Mouse (Mus musculus) hindbrain, postnatal 0 days (tissue): ENCODE results near the gene Mymk. TPM values are rescaled to one million over a fixed set of nuclear protein-coding genes. Genes with fewer than 3 reads are reported as not detected.

ENCODE experiments used
- ATAC-seq: fragments of 200-750 bp; cut with Nextera tagmentation; 2 replicates; pipeline ENCODE4 v1.8.0; 2017; ENCODE audit warnings: mild to moderate bottlenecking, moderate TSS enrichment, moderate library complexity
- DNase-seq: peaks from one replicate; pipeline ENCODE4 v3.0.0-alpha.2; 2015; ENCODE audit warnings: low spot score
- H3K27ac ChIP-seq: fragments of 300-500 bp; sonication (generic); 2 replicates; pipeline ENCODE4 v1.5.1; 2014; ENCODE audit warnings: mild to moderate bottlenecking
- H3K27me3 ChIP-seq: fragments of 300-500 bp; sonication (generic); 2 replicates; pipeline ENCODE4 v1.6.1; 2014; ENCODE audit warnings: low read length, mixed read lengths; ENCODE audit not compliant: insufficient read depth
- H3K36me3 ChIP-seq: fragments of 300-500 bp; sonication (generic); 2 replicates; pipeline ENCODE4 v1.6.1; 2014; ENCODE audit warnings: low read length, mixed read lengths; ENCODE audit not compliant: insufficient read depth
- H3K4me1 ChIP-seq: fragments of 300-500 bp; sonication (generic); 2 replicates; pipeline ENCODE4 v1.6.1; 2014; ENCODE audit warnings: antibody characterized with exemption, low read length, mixed read lengths; ENCODE audit not compliant: insufficient read depth
- H3K4me2 ChIP-seq: fragments of 300-500 bp; sonication (generic); 2 replicates; pipeline ENCODE4 v1.6.1; 2014; ENCODE audit warnings: low read depth, mild to moderate bottlenecking, low read length, moderate library complexity, mixed read lengths
- H3K4me3 ChIP-seq: fragments of 300-500 bp; sonication (generic); 2 replicates; pipeline ENCODE4 v1.5.1; 2014; ENCODE audit warnings: low read length
- H3K9ac ChIP-seq: fragments of 300-500 bp; sonication (generic); replicated peaks from 2 replicates; pipeline ENCODE4 v1.6.1; 2014; ENCODE audit warnings: mild to moderate bottlenecking, low read length, moderate library complexity, mixed read lengths
- H3K9me3 ChIP-seq: fragments of 300-500 bp; sonication (generic); 2 replicates; pipeline ENCODE4 v1.6.1; 2016; ENCODE audit warnings: low read length, mixed read lengths
- CTCF ChIP-seq: IDR thresholded peaks from 2 replicates; pipeline ENCODE4 v1.5.1; 2016; ENCODE audit warnings: antibody characterized with exemption, control low read depth, low read depth
- WGBS: fragments of 180-500 bp; shearing (Covaris S2); extraction: QIAGEN DNeasy Blood & Tissue Kit; methylation state at CpG from one replicate; pipeline ENCODE4 v1.1.7; 2014; 5-methylcytosine and 5-hydroxymethylcytosine counted together
- polyA plus RNA-seq: library from polyadenylated mRNA; unstranded; fragments of >200 nt; fragmentation: Nextera tagmentation; extraction: Ambion mirVana; gene quantifications from 2 replicates; pipeline ENCODE4 v1.2.1, GENCODE M21; 2015
- total RNA-seq: library from RNA; depleted of rRNA; stranded (reverse); fragments of >200 nt; gene quantifications from 2 replicates; pipeline ENCODE4 v1.2.3, GENCODE M21; 2014; rRNA removed

The Mymk gene
- total RNA-seq: not detected in 2 replicates
- 0.19 and 0.30 TPM in 2 replicates for polyA plus RNA-seq

DNA sequence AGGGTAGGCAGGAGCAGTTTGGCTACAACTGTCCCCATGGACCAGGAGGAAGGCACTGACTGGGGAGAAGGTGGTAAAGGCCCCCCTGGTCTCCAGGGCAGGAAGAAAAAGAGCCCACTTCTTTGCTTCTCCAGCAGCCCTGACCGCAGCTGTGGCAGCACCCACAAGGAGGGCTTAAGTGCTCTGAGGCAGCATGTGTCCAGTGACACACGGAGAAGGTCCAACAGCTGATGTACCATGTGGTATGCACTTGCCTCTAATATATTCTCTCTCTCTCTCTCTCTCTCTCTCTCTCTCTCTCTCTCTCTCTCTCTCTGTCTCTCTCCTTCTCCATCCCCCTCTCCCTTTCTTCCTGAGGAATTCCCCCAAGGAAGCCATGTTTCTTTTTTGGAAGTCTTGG is at the start of gene Mymk:
Gene Mymk (minus strand): TSS at position 202 of the 400 bp plus-strand sequence.
- peaks cover 28% of the 10 kb centered on the region; the same call in 1 of the 2 replicates for H3K4me1 ChIP-seq

DNA sequence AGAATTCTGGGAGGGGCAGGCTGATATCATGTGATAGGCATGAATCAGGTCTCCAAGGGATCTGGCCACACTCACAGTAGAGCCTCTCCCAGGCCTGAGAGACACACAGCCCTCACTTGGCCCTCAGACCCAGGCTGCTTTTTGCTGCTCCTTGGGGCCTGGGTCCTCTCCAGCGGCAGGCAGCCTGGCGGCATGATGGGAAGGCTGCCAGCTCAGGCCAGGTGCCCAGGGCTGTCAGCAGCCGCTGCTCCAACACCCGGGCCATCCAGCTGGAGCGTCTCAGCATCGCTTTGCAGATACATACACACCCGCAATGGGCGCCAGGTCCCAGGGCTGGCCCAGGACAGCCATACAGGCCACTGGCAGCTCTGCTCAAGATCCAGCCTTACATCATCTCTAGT is 48.3 kb upstream of the Mymk start:
- Histone ChIP-seq H3K27me3 (no peaks in the 10 kb centered on the region), H3K9ac (no peak overlapping the region), H3K36me3 (no peaks in the 10 kb centered on the region), H3K4me2 (no peak overlapping the region), H3K27ac (no peak overlapping the region), H3K4me1 (peaks cover 21% of the 10 kb centered on the region), H3K4me3 (no peak overlapping the region), H3K9me3 (no peaks in the 10 kb centered on the region)
- DNase-seq: peak; percentile 66
- 44% methylated on average over 8 of the region's 8 CpGs for WGBS
- 0 out of 2 replicates have a peak, but pooled peaks have one; percentile 19 for ATAC-seq
- TF ChIP-seq CTCF: no peak

More for the DNA sequence above, at the start of gene Mymk:
- DNase-seq: no peak
- Histone ChIP-seq H3K4me2 (no peak within 1 kb of the TSS), H3K4me3 (no peak within 1 kb of the TSS), H3K36me3 (no peaks in the 10 kb centered on the region), H3K9ac (no peak within 1 kb of the TSS), H3K9me3 (no peaks in the 10 kb centered on the region), H3K27me3 (no peaks in the 10 kb centered on the region), H3K27ac (no peak within 1 kb of the TSS)
- ATAC-seq: no peak
- TF ChIP-seq CTCF: no peak
- whole genome bisulfite sequencing: 69% methylated on average over 2 of the region's 2 CpGs

DNA sequence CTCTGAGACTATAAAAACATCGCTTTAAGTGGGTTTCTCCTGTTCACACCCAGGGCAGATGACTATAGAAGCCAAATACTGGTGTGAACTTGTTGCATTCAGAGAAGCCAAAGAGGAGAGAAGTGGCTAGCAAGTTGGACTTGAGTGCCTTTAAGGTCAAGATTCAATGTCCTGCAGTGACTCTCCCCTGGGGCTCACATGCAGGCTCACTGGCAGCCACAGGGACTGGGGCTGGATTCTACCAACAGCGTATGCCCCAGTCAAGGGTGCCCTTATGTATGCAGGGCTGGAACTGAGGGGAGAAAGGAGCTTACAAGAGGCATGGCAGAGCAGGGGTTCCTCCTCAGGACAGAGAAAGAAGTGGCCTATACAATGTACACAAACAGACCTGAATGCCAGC is 47.8 kb upstream of the Mymk start:
- Histone ChIP-seq H3K27me3 (no peaks in the 10 kb centered on the region), H3K36me3 (no peaks in the 10 kb centered on the region), H3K27ac (no peak overlapping the region), H3K4me3 (no peak overlapping the region), H3K4me2 (no peak overlapping the region), H3K4me1 (peaks cover 21% of the 10 kb centered on the region), H3K9ac (no peak overlapping the region), H3K9me3 (no peaks in the 10 kb centered on the region)
- DNase-seq: no peak
- no peak for TF ChIP-seq CTCF
- WGBS: 80% methylated on average over 2 of the region's 2 CpGs
- ATAC-seq: no peak

DNA sequence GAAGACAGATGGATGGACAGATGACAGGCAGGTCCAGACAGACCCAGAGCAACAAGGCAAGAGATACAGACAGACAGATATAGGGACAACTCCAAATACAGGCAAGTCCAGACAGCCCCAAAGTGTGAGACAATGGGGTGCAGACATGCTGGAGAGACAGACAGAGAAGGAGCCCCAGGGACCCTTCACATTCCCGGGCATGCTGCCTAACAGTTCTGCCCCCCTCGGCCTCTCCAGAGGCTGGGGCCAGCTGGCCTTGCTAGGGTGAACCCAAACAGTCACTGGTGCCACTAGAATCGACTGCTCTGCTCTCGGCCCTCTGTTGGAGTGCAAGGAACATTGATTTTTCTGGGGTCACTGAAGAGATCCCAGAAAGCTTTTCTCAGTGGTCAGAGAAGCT is 46.5 kb upstream of the Mymk start:
- ATAC-seq (no peak), DNase-seq (no peak)
- Histone ChIP-seq H3K27me3 (no peaks in the 10 kb centered on the region), H3K27ac (no peak overlapping the region), H3K36me3 (no peaks in the 10 kb centered on the region), H3K4me1 (peaks cover 21% of the 10 kb centered on the region), H3K9ac (no peak overlapping the region), H3K4me2 (no peak overlapping the region), H3K4me3 (no peak overlapping the region), H3K9me3 (no peaks in the 10 kb centered on the region)
- no peak for TF ChIP-seq CTCF
- 34% methylated on average over 4 of the region's 4 CpGs for WGBS

DNA sequence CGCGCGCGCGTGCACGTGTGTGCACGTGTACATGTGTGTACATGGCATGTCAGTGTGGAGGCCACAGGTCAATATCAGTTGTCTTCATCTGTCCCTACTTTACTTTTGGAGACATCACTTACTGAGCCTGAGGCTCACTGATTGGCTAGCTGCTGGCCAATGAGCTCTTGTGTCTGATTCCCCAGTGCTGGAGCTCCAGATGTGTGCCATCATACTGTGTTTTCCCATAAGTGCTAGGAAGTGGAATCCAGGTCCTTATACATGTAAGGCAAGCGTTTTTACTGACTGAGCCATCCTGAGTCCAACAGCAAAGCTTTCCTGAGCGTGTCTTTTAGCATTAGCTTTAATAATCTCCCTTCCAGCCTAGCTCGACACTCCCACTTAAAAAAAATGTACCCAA is 42.2 kb upstream of the Mymk start:
- Histone ChIP-seq H3K9ac (no peak overlapping the region), H3K9me3 (no peaks in the 10 kb centered on the region), H3K27ac (no peak overlapping the region), H3K27me3 (no peaks in the 10 kb centered on the region), H3K4me3 (no peak overlapping the region), H3K4me1 (no peaks in the 10 kb centered on the region), H3K36me3 (no peaks in the 10 kb centered on the region), H3K4me2 (no peak overlapping the region)
- no peak for TF ChIP-seq CTCF
- ATAC-seq (no peak), DNase-seq (no peak)
- WGBS: 87% methylated on average over 10 of the region's 10 CpGs

DNA sequence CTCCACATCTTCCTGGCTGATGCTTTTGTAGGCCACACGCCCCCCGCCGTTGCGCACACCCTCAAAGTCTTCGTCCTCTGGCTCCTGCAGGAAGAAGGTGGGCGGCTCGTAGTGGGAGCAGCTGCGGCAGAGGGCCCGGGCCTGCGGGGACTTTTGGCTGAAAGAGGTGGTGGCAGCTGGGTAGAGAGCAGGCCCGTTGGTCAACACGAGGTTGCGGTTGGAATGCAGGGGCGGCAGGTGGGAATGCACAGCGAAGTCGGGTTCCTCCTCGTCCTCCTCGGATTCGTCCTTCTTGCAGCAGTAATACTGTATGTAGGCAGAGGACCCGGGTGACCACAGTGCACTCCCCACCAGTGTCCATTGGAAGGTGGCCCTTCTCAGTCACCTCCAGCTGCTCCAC is 40.6 kb upstream of the Mymk start:
- 69% methylated on average over 20 of the region's 20 CpGs for WGBS
- no peak overlapping the region for H3K9ac ChIP-seq
- no peaks in the 10 kb centered on the region for H3K9me3 ChIP-seq
- H3K4me1 ChIP-seq: no peaks in the 10 kb centered on the region
- H3K36me3 ChIP-seq: no peaks in the 10 kb centered on the region
- ATAC-seq (no peak), DNase-seq (no peak)
- no peak overlapping the region for H3K4me3 ChIP-seq
- no peak overlapping the region for H3K27ac ChIP-seq
- H3K27me3 ChIP-seq: no peaks in the 10 kb centered on the region
- no peak overlapping the region for H3K4me2 ChIP-seq
- TF ChIP-seq CTCF: no peak

DNA sequence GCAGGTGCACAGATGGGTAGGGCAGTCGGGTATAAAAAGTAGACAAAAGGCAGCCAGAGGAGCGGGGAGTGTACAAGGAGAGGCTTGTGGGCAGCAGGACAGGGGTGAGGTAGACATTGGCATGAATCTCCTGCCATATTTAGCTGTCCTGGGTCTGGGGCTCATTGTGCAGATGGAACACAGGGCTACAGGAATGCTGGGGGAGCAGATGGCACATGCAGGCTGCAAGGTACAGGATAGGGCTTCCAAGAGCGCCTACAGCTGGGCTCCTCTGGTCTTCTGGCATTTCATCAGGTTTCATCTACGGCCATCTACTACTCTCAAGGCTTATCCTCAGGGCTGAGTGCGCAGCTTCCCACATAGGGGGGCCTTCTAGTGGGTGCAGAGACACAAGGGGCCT is 37.1 kb upstream of the Mymk start:
- H3K4me3 ChIP-seq: no peak overlapping the region
- H3K27ac ChIP-seq: no peak overlapping the region
- no peaks in the 10 kb centered on the region for H3K27me3 ChIP-seq
- H3K9me3 ChIP-seq: no peaks in the 10 kb centered on the region
- peak; percentile 35 for DNase-seq
- no peaks in the 10 kb centered on the region for H3K36me3 ChIP-seq
- TF ChIP-seq CTCF: no peak
- no peak overlapping the region for H3K9ac ChIP-seq
- WGBS: 49% methylated on average over 5 of the region's 5 CpGs
- ATAC-seq: peak; percentile 39; the same call in 1 of the 2 replicates
- H3K4me1 ChIP-seq: peaks cover 2% of the 10 kb centered on the region; the same call in 1 of the 2 replicates
- H3K4me2 ChIP-seq: no peak overlapping the region
